Mouse (Mus musculus) layer of hippocampus, postnatal 14 days (tissue): ENCODE data around the gene Fkbp1a. TPM values are rescaled to one million over a fixed set of nuclear protein-coding genes. Genes with fewer than 3 reads are reported as not detected.

Source experiments
- DNase-seq, 2 experiments: peaks; one replicate each; pipeline ENCODE4 v3.0.0; 2021 to 2022; ENCODE audit warnings: low spot score in 2 of 2, mixed read lengths in 1 of 2
- total RNA-seq, 2 experiments: library from RNA; stranded (reverse); gene quantifications; 2 replicates each; pipeline ENCODE4 v1.2.3; 2021

Fkbp1a gene
- total RNA-seq, 2 experiments from 2014 or later: 804 to 810 TPM

DNA sequence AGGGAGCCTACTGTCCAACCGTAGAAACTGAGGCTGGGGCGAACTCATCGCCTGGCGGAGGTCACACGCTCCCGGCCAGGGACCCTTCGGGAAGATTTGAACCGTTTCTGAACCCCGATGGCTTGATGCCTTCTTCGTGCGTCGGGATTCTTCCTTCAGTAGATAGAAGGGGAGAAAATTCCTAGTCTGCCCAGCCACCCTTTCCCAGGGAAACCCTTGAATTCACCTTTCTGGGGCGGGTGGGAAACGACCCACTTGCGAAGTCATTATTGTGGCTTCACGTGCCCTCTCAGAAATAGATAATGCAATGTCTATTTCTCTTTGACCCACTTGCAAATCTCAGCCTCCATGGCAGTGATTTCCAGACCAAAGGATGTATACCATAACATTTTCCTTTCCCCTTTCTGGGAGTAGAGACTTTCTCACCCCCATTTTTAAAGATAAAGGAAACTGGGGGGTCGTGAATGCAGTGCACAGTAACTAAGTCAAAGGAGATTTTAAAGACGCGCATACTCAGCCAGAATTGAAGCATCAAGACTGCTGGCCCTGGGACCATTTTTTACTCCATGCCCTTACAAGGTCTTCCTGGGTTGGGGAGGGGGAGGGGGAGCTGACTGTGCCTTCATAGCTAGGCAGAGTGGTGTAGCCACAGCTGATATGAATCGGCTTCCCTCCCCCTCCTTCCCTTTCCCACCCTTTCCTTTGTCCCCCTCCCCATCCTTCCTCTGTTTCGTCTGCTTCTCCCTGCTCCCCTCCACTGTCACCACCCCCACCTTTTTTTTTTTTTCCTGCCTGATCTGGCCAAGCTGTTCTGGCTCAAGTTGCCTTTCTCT lies 996 bp downstream of the Fkbp1a start:
- DNase-seq: peak in 1 of 2 experiments; percentile 60

DNA sequence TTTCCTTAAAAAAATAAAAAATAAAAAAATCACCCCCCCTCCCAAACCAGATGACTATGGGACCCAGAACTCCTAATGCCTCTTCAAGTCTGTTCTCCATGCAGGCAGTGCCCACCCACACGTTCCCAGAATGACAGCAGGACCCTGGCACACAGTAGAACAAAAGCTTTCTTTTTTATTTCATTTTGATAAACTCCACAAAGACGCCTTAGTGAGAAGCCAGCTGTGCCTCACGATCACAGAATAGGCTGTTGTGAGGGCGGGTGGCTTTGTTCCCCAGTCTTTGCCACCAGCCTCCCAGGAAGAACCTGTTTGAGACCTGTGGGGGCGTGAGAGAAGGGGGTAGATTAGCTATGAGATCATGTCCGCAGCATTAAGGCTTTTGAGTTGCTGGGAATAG lies 2.4 kb downstream of the Fkbp1a start:
- DNase-seq: peak in 1 of 2 experiments; percentile 63

DNA sequence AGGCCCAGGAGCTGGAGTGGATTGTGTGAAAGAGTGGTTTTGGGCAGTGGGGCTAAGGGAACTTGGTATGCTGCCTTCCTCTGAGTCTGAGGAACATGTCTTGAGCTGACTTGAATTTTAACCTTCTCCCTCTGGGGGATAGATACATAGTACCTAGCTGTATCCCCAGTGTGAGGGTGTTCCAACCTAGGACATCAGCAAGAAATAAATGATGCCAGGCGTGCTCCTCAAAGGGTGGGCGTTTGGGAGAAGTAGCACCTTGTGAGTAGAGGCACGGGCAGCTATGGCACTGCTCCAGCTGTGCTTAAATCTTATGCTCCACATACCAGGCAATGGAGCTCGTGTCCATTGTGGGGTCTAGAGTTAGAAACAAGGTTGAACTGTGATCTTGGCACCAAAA lies 4.3 kb downstream of the Fkbp1a start:
- DNase-seq: no peak

DNA sequence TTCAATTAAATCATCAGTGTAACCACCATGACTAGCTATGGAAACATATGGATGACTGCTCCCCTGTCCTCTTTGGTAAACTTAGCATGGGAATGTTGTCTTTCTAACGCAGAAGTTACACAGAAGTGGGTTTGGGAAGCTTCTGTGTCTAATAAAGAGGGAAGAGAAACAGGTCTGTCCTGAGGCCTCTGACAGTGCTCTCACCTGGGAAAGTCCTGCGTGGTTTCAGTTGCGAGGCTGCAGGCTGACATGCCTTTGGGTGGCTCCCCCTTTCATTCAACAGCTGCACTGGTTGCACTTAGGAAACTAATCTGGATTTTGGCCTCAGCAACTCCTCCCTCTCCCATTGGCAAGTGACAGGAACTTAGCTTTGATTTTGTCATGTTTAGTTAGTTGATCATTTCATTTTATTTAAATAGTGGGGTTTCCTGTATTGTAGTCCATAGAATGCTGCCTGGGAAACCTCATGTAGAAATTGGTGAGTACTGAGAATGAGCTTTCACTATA lies 7.4 kb downstream of the Fkbp1a start:
- no peak for DNase-seq

DNA sequence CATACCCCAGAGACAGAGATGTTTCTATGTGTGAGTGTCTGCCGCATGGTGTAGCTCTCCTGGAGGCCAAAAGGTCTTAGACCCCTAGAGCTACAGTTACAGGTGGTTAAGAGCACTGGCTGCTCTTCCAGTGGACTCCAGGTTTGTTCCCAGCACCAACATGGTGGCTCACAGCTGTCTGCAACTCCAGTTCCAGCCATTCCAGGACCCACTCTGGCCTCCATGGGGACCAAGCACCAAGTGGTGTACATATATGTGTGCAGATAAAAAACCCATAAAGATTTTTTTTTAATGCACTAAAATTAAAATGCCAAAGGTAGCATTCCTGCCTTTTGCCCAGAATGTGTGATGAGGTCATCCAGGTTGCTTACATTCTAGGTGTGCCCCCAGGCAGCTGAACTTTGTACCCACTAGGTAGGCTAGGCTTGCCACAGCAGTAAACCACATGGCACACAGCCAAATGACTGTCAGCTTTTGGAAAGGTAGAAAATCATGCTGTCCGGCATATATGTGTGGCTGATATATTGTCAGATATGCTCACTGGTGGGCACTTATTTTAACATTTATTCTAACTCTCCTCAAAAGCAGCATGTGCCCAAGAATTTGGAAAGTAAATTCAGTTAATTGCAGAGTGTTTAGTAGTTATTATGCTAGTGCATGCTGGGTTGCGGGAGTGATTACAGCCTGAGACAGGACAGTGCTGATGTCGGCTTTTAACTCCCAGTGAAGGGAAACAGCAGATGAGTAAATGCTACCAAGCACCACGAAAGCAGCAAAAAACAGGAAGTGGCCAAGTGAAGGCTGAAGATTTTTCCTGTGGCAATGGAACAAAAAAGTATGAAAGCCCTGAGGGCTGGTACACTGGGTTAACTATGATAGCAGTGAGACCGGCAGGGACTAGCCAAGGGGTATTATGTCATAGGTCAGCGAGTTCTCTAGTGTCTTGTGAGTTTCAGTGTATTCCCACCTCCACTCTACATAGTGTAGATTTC lies 20.9 kb downstream of the Fkbp1a start:
- DNase-seq: no peak

DNA sequence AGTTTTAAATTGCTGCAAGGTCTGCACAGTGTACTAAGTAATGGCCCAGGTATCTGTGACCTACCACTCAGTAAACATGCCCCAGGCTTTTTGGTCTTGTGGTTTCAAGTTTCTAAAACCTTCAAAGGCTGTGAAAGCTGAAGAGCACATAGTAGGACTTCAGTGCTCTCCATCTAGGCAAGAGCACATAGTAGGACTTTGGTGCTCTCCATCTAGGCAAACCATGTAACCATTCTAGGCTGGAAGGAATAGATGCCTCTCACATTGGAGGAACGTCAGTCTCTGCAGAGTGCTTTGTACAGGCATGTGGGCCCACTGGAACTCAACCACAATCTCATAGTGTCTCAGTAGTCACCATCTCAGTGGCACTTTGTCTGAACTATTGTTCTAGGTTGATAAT lies 21.7 kb downstream of the Fkbp1a start:
- no peak for DNase-seq

DNA sequence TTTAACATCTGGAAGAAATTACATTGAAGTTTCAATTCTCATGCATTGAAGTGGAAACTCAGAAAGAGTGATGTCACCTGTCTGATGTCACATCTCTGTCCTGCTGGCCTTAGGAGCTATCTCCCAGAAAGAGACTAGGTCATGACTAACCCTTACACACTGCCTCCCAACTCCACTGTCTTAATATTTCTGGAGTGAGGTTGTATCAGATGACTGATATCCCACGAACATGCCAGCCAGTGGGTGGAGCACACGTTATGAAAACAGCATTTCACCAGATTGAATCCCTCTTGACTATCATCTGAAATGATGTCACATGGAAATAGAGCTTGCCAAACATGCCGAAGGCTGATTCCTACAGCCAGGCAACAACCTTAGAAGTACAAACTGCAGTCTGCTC lies 22.7 kb downstream of the Fkbp1a start:
- DNase-seq: no peak

DNA sequence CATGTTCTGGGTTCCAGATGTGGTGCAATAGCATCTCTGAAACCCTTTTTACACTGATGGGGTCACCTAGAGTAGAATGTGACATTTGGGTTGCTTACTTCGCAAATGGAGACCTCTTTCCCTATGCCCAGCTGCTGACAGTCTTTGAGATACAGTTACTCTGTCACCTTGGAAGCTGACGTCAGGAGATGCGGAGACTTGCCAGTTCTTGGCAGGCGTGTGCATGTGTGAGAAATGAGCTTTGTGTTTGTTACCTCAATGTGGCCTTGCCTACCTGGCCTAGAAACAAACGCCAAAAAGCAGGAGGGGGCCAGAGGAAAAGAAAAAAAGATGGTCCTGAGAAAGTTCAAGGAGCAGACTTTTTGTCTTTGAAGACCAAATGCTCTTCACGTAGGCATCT lies 24.6 kb downstream of the Fkbp1a start:
- DNase-seq: no peak

DNA sequence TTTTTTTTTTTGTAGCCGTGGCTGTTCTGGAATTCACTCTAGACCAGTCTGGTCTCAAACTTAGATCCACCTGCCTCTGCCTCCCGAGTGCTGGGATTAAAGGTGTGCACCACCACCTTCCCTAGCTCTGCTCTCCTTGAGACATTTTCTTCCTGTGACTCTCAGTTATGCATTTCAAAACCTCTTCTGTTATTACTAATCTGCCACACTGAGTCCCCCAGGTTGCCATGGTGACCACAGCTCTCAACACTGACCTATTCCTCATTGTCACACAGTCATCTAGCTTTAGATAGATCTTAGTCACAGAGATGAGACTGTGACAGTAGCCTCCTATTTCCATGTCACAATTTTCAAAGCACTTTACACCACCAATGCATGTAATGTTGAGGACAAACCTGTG lies 27.2 kb downstream of the Fkbp1a start:
- no peak for DNase-seq

DNA sequence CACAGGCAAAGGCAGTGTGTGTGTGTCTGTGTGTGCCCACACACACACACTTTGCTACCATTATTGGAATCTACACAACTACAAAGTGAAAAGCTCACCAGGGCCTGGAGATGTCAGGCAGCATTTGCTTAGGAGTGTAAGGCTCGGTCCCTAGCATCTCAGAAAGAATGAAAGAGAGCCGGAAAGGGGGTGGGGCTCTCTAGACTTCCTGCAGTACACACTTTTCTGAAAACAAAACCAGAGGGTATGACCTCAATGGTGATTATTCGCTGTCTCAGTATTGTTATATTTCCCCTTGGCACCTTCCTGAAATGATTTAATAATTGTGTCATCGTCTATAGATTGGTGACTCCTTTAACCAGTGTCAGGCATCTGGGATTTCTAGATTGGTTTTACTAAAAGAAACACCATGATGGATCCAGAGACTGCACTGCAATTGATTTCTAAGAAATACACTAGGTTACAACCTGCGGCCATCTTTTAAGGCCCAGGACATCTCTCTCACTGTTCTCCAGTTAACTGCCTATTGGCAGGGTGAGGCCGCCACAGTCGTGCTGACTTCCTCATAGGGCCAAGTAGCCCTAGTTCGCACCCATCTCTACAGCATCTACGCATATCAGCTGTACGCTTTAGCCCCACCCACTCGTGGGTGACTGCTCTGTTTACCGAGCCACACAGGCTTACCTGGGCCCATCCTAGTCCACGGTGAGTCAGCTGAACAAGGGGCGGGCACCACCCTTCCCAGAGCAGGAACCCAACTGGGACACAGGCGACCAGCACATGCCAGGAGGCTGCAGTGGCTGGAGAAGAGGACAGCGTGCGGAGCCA lies 29.8 kb downstream of the Fkbp1a start, which contains the start of gene Sdcbp2:
Gene Sdcbp2, plus strand, starts transcription at position 750 of the 828 bp plus-strand sequence.
- DNase-seq: no peak

DNA sequence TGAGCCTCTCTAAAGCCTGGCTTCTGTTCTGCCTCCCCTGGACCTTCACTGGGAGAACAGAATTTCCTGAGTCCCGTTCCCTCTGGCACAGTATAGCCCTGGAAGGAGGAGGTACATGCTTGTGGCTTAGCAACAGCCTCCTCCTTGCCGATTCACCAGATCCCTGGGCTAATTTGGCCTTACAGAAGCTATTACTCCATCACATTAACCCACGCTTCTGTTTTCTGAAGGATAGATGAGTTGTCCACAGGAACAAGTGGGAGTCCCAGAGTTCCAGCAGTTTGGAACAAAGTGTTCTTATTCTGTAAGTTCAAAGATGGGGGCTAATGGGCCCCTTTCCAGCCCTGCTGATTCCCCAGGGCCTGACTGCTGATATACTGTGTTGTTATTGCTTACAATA lies 31.4 kb downstream of the Fkbp1a start:
- no peak for DNase-seq

DNA sequence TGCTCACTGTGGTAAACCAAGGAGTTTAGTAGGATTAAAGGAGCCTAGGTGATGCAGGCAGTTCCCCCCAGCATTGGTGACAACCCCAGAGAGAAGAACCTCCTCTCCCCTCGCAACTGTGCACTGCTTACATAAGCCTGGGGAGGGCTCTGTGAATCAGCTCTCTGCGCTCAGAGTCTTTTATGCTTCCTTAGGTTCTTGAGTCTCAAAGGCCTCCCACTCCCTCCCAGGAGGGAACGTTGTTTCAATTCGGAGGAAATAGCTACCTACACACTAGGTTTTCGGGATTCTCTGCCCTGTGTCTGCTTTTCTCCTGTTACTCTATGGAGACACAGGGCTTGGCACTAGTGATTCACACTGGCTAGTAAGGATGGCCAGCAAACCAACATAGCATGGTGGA lies 32.3 kb downstream of the Fkbp1a start:
- DNase-seq: no peak

DNA sequence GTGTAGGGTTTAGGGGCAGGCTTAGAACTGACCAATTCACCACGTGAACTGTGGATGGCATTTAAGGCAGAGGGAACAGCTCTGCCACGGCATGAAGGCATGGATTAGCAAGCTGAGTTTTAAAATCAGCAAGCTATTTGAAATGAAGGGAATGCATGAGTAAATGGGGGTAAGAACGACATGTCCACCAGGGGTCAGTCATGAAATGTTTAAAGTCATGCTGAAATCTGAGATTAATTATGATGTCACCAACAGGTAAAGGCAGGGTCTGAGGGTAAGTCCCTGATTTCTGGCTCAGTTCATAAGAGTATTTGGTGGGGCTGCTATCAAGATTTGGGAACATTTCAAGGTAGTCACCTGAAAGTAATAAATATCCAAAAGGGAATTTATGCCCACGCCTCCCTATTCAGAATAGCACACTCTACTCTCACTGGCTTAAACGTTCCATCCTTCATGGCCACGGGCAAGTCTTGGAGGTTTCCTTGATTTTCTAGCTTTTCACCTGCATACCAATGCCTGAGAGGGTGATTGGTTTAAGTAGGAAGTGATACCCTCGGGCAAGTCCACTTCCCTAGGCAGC lies 32.9 kb downstream of the Fkbp1a start:
- DNase-seq: peak in 1 of 2 experiments; percentile 58

DNA sequence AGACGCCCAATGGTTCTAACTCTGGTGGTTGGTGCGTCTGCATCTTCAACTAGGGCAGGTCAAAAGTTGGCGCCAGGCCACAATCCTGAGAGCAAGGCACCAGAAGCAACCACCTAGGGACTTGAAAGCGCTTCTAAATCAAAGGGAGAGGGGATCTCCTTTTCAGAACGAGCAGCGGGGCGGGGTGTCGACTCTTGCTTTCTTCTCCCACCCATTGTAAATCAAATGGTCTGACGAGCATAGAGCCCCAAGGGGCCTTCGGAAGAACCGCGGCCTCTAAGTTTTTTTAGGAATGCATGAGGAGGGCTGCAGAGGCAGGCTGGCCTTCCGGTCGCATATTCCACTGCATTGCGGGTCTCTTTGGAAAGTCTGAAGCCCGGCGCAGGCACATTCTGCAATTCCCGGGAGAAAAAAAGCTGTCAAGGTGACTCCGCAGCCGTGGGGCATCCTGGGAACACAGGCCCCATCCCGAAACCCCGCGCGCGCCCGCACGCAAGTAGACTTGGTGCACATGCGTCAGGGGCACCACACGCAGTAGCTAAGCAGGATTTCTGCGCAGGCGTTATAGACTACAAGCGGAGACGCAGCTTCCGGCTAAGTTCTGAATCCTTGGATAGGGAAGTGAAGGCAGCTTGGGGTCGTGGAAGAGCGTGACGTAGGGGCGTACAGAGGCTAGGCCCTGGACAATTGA lies 33.6 kb downstream of the Fkbp1a start:
- DNase-seq: peak; percentile 86 to 94

DNA sequence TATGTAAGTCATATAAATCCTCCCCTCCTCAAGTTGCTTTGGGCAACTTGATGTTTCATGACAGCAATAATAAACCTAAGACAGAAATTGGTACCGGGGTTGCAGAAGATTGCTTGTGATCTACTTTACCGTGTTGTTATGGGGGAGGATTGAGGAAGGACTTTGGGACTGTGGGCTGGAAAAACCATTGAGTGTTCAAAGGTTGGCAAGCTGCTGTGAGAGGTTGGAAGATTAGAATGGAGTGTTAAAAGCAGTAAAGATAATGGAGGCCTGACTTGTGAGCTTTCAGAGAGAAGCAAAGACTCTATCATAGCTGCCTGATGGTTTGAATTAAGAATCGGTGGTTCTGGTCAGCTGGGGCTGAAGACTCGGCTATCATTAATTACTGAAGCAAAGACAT lies 36.9 kb downstream of the Fkbp1a start:
- DNase-seq: no peak

DNA sequence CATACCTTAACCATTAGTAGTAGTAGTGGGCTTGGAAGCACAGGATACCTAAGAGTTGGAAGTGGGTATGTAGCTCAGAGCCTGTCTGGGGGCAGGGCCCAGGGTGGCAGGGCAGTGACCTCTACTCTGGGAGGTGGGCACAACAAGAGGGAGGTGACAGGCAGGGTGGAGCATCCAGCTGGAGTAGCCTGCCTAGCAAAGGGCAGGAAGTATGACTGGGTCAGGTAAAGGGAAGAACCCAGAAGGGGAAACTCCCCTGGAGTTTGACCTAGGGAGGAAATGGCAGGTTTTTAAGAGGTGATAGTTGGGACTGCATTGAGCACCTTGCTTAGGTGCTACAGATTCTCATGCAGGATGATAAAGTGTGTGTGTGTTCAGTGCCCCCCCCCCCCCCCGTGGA lies 38.7 kb downstream of the Fkbp1a start:
- DNase-seq: no peak

DNA sequence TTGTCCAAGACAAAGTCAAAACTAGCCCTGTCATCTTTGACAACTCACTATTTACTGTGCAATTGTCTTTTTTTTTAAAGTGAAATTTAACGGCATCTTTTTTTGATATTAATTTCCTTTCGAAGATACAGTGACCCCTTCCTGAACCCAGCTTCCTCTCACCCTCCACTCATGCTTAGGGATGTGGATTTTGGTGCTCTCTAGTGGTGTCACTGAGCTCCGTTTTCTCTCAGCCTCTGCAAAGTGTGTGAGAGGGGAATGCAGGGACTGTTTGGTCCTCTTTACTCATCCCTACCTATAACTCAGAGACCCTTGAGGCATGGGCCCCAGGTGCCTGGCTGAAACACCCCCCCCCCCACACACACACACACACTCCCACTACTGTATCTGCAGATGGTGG lies 43.7 kb downstream of the Fkbp1a start:
- no peak for DNase-seq

DNA sequence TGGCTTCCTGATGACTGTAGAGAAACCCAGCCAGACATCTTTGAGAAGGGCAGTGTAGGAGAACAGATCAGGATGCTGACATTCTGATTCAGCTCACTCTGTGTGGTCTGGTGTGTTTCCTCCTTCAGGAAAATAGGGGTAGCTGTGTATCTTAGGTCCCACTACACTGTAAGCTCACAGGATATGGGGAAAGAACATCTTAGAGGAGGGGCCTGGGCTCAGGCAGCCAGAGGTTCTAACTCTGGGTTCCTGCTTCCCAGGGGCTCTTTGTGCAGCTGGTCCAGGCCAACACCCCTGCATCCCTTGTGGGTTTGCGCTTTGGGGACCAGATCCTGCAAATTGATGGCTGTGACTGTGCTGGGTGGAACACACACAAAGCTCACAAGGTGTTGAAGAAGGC lies 44.5 kb downstream of the Fkbp1a start:
- no peak for DNase-seq

DNA sequence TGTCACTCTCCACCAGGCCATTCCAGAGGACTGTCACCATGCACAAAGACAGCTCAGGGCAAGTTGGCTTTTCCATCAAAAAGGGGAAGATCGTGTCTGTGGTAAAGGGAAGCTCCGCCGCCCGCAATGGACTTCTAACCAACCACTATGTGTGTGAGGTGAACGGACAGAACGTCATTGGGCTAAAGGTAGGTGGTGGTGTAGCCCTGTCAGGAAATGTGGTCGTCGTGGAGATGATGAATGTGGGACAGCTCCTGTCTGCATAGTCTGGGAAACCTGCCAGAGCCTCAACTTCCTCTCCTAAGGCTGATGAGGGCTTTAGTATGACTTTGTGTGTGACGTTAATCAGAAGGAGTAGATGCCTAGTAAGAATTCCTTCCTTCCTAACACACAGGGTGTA lies 45.0 kb downstream of the Fkbp1a start:
- DNase-seq: no peak

DNA sequence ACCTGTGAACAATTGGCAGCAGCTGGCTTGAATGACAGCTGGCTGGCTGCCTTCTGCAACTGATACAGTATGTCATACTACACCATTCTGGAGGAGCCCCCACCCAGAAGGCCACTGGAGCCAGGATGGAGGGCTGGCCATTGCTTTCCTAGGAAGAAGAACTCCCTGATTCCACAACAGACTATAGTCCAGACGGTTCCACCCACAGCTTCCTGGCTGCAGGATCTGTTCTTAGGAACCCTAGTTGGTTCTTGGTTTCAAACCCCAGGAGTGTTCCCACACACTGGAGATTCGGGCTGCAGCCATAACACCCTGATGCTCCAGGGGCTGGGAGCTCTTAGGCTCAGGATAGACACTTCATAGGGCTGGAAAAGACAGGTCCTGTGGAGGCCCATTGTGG lies 55.8 kb downstream of the Fkbp1a start:
- no peak for DNase-seq
